Mouse (Mus musculus) C2C12 (cell line): Measurements from ENCODE around the gene Rorc. TPM values are rescaled to one million over a fixed set of nuclear protein-coding genes. Genes with fewer than 3 reads are reported as not detected.

ENCODE experiments used
- H3K27me3 ChIP-seq: one replicate; pipeline ENCODE4 v1.6.1; 2011; ENCODE audit not compliant: control insufficient read depth, insufficient read depth, insufficient read length
- H3K36me3 ChIP-seq: one replicate; pipeline ENCODE4 v1.6.1; 2011; ENCODE audit not compliant: control insufficient read depth, insufficient read depth
- H3K4me3 ChIP-seq: one replicate; pipeline ENCODE4 v1.5.1; 2011; ENCODE audit warnings: mild to moderate bottlenecking, control low read depth; ENCODE audit not compliant: poor library complexity, insufficient read depth, severe bottlenecking
- H3K79me2 ChIP-seq: one replicate; pipeline ENCODE4 v1.6.1; 2011; ENCODE audit not compliant: control insufficient read depth, insufficient read depth
- H3K79me3 ChIP-seq: one replicate; pipeline ENCODE4 v1.6.1; 2011; ENCODE audit warnings: low read depth, control low read depth
- H3ac ChIP-seq: one replicate; pipeline ENCODE3; 2011; ENCODE audit warnings: low read depth; ENCODE audit not compliant: control insufficient read depth, insufficient read length
- CEBPB ChIP-seq: IDR thresholded peaks from one replicate; pipeline ENCODE4 v1.6.1; 2011; ENCODE audit warnings: low read depth, mild to moderate bottlenecking, control low read depth, moderate library complexity
- CTCF ChIP-seq: IDR thresholded peaks from one replicate; pipeline ENCODE4 v1.5.1; 2011; ENCODE audit not compliant: control insufficient read depth, insufficient read depth, insufficient read length
- FOSL1 ChIP-seq: IDR thresholded peaks from one replicate; pipeline ENCODE4 v1.8.0; 2011; ENCODE audit warnings: mild to moderate bottlenecking, low read length; ENCODE audit not compliant: poor library complexity, insufficient read depth, severe bottlenecking
- MAX ChIP-seq: IDR thresholded peaks from one replicate; pipeline ENCODE4 v1.6.1; 2011; ENCODE audit warnings: mild to moderate bottlenecking, control low read depth
- MYOD1 ChIP-seq: IDR thresholded peaks from one replicate; pipeline ENCODE4 v1.6.1; 2011; ENCODE audit warnings: low read depth; ENCODE audit not compliant: control insufficient read depth, insufficient read length
- MYOG ChIP-seq: IDR thresholded peaks from one replicate; pipeline ENCODE4 v1.6.1; 2011; ENCODE audit not compliant: control insufficient read depth, insufficient read length; ENCODE audit errors: extremely low read depth
- USF1 ChIP-seq: IDR thresholded peaks from one replicate; pipeline ENCODE4 v1.6.1; 2011; ENCODE audit warnings: low read depth, mild to moderate bottlenecking, control low read depth, moderate library complexity
- polyA plus RNA-seq: library from polyadenylated mRNA; unstranded; fragments of >200 nt; fragmentation: generic; extraction: Trizol; gene quantifications from one replicate; pipeline ENCODE4 v1.2.1, GENCODE M21; 2012; ENCODE audit warnings: missing spikeins

The Rorc gene
- polyA plus RNA-seq, 1 experiment, result 0.05 TPM

DNA sequence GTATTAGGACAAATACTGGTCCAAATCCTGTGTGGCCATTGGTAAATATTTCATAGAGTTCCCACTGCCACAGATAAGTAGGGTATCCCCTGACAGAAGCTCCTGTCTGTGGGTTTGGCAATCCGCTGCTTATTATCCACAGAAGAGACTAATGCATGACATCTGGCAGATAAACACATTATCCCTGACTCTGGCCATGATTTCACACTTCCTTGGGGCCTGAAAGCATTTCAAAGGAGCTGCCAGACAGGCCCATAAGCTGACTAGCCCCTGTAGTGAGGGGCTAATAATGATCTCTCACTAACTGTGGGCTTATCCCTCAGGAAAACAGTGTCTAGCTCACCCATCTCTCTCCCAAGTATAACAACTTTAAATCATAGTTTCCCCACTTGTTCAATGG, 30.0 kb upstream of the Rorc start:
- Histone ChIP-seq H3K36me3 (no peaks in the 10 kb centered on the region), H3K79me3 (no peaks in the 10 kb centered on the region), H3K27me3 (peaks cover 3% of the 10 kb centered on the region), H3K79me2 (no peaks in the 10 kb centered on the region), H3ac (no peak overlapping the region), H3K4me3 (no peak overlapping the region)
- TF ChIP-seq MYOD1, result no peak
- TF ChIP-seq CEBPB, result no peak

DNA sequence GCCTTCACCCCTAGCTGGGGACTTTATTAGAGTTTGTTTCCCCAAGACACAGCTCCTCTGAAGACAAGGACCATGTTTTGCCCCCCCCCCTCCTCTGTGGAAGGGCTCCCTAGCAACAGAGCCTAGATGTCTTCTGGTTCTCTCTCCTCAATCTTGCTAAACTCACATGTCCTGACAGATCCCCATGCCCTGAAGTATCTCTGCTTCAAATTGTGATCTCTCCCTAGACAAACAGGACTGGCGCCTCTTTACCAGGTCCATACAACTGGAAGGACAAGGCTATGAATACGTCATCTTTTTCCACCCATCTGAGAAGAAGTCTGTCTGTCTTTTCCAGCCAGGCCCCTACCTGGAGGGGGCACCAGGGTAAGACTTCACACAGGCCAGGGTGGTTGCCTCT, 28.4 kb upstream of the Rorc start:
- no peaks in the 10 kb centered on the region for H3K79me2 ChIP-seq
- H3K36me3 ChIP-seq, result no peaks in the 10 kb centered on the region
- H3K4me3 ChIP-seq, result no peak overlapping the region
- H3K27me3 ChIP-seq, result no peaks in the 10 kb centered on the region
- no peaks in the 10 kb centered on the region for H3K79me3 ChIP-seq
- TF ChIP-seq MAX, result no peak
- no peak for TF ChIP-seq MYOG
- TF ChIP-seq CTCF, result no peak
- no peak for TF ChIP-seq CEBPB
- no peak overlapping the region for H3ac ChIP-seq

- no peaks in the 10 kb centered on the region for H3K27me3 ChIP-seq
- no peak for TF ChIP-seq CEBPB
- no peak for TF ChIP-seq MAX
- TF ChIP-seq FOSL1, result no peak
- TF ChIP-seq CTCF, result no peak
- TF ChIP-seq MYOD1, result no peak
- no peak for TF ChIP-seq MYOG
- TF ChIP-seq USF1, result no peak
- H3K79me3 ChIP-seq, result no peaks in the 10 kb centered on the region
- no peaks in the 10 kb centered on the region for H3K79me2 ChIP-seq
- H3K36me3 ChIP-seq, result no peaks in the 10 kb centered on the region
- no peak overlapping the region for H3K4me3 ChIP-seq
- H3ac ChIP-seq, result no peak overlapping the region
Observed at GRCm38 (mm10) chr3:94344897-94345296, 27.7 kb upstream of the Rorc start.

GRCm38 (mm10) chr3:94348146-94348545, 24.4 kb upstream of the Rorc start:
- TF ChIP-seq FOSL1 (no peak), MAX (no peak), MYOD1 (no peak), USF1 (no peak), CTCF (no peak), CEBPB (no peak), MYOG (no peak)
- Histone ChIP-seq H3K4me3 (no peak overlapping the region), H3ac (no peak overlapping the region), H3K79me2 (no peaks in the 10 kb centered on the region), H3K36me3 (no peaks in the 10 kb centered on the region), H3K79me3 (no peaks in the 10 kb centered on the region), H3K27me3 (no peaks in the 10 kb centered on the region)

- Histone ChIP-seq H3ac (no peak overlapping the region), H3K4me3 (no peak overlapping the region), H3K79me2 (no peaks in the 10 kb centered on the region), H3K27me3 (peaks cover 18% of the 10 kb centered on the region), H3K79me3 (no peaks in the 10 kb centered on the region), H3K36me3 (no peaks in the 10 kb centered on the region)
- TF ChIP-seq MAX (no peak), FOSL1 (no peak), CTCF (no peak)
Observed at GRCm38 (mm10) chr3:94360812-94361211, 11.8 kb upstream of the Rorc start.

DNA sequence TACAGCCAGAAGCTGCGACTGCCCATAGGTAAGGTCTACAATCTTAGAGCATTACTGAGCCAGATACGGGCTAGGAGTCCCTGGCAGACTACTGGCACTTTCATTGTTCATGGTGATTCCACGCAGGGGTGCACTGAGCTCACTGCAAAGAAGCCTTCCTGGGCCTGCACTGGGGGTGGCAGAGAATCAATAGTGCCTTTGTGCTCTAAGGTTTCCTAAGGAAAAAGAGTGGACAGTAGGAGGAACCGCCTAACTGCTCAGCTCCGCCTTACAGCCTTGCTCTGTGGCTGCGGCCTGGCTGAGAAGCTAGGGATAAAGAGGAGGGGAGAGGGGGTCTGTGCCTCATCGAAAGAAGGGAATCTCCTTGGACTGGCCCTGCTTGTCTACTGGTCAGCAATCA, 10.5 kb upstream of the Rorc start, which contains the start of gene C2cd4d:
Gene C2cd4d (plus strand): TSS at position 301 of the 400 bp plus-strand sequence.
- H3K27me3 ChIP-seq, result peaks cover 18% of the 10 kb centered on the region
- H3K36me3 ChIP-seq, result no peaks in the 10 kb centered on the region
- H3K79me2 ChIP-seq, result no peaks in the 10 kb centered on the region
- no peak within 1 kb of the TSS for H3K4me3 ChIP-seq
- no peaks in the 10 kb centered on the region for H3K79me3 ChIP-seq
- TF ChIP-seq MYOG (no peak), FOSL1 (no peak)
- no peak within 1 kb of the TSS for H3ac ChIP-seq
